Mouse (Mus musculus) Patski (cell line): Measurements from ENCODE around the gene Cxcl10. TPM values are rescaled to one million over a fixed set of nuclear protein-coding genes. Genes with fewer than 3 reads are reported as not detected.

ENCODE experiments used
- ATAC-seq: fragments of 100-300 bp; one replicate; pipeline ENCODE4 v1.8.0; 2021
- CTCF ChIA-PET: fragments of 350-600 bp; sonication (Branson Sonifier 250); formaldehyde crosslinking; loops from one replicate; lab custom pipeline; 2022; ENCODE audit warnings: inconsistent platforms; lab: Charles Lee
- POLR2A ChIA-PET: fragments of 350-600 bp; sonication (Branson Sonifier 250); formaldehyde crosslinking; loops from one replicate; lab custom pipeline; 2022; ENCODE audit warnings: antibody characterized with exemption, inconsistent platforms; lab: Charles Lee
- DNase-seq: peaks from one replicate; pipeline ENCODE4 v3.0.0-alpha.2; 2011; ENCODE audit warnings: low read depth, low spot score
- H3K27me3 ChIP-seq: fragments of 371-371 bp; one replicate; pipeline ENCODE4 v1.5.1; 2021
- CTCF ChIP-seq: fragments of 100-300 bp; IDR thresholded peaks from one replicate; pipeline ENCODE4 v1.5.1; 2021
- in situ Hi-C: fragments of 300-500 bp; cut with MboI; formaldehyde crosslinking; loops from 3 replicates; pipeline ENCODE4 v1.11.1; 2018; ENCODE audit warnings: low pct_unique_long_range_greater_than_20kb, mixed read lengths
- polyA plus RNA-seq: library from polyadenylated mRNA; unstranded; gene quantifications from one replicate; pipeline ENCODE4 v1.2.3, GENCODE M21; 2021

Gene Cxcl10
- polyA plus RNA-seq, 1 experiment from 2014 or later: 2.1 TPM

DNA sequence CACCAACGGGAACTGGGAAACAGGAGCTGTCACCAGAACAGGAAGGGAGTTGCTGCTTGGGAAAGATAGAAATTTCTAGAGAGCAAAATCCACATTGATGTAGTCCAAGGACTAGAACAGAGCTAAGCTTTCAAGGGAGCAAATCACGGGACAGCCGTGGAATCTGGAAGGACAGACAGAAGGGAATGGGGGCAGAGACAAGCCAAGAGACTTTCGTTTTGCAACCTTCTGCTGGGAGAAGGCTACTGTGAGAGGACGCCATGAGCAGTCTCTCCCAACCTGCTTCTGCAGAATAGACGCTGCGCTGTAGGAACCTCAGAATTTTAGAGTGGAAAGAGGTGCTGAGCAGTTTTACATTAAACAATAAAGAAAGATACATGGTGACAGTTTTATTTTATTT is 1.0 kb upstream of the Cxcl10 start:
- DNase-seq (no peak), ATAC-seq (no peak)
- ChIA-PET CTCF (interaction anchor here (1.2 to 1.8 kb wide), 4 partner anchors 13 to 40 kb away, joined by 3 to 6 read pairs (median 6); partner anchors contain the start of gene Sdad1), POLR2A (no interaction called here)
- no peak for TF ChIP-seq CTCF
- H3K27me3 ChIP-seq: no peaks in the 10 kb centered on the region
- in situ Hi-C loops: no loop called here

- H3K27me3 ChIP-seq: no peaks in the 10 kb centered on the region
- TF ChIP-seq CTCF: no peak
- ATAC-seq: no peak
- ChIA-PET POLR2A (no interaction called here), CTCF (no interaction called here)
- in situ Hi-C loops: no loop called here
- DNase-seq: no peak
Measured at GRCm38 (mm10) chr5:92345006-92345405, 3.7 kb downstream of the Cxcl10 start.

DNA sequence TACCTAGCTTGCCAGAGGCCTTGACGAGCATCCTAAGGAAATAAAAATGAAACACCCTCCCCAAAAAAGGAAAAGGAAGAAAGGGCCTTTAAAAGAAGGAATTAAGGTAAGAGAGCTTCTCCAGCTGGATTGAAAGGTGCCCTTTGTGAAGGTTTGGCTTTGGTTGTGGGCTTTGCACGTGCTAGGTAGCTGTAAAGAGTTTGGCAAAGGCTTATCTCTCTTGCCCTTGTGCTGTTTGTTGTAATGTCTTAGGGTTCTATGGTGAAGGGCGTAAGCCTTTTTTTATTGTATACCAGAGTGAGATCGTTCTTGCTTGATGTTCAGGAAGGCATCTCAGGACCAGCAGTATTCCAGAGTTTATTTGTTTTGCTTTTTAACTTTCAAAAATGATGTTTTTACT is 8.1 kb downstream of the Cxcl10 start:
- H3K27me3 ChIP-seq: no peaks in the 10 kb centered on the region
- ATAC-seq: no peak
- in situ Hi-C loops: no loop called here
- no peak for TF ChIP-seq CTCF
- ChIA-PET POLR2A (no interaction called here), CTCF (no interaction called here)
- DNase-seq: no peak

DNA sequence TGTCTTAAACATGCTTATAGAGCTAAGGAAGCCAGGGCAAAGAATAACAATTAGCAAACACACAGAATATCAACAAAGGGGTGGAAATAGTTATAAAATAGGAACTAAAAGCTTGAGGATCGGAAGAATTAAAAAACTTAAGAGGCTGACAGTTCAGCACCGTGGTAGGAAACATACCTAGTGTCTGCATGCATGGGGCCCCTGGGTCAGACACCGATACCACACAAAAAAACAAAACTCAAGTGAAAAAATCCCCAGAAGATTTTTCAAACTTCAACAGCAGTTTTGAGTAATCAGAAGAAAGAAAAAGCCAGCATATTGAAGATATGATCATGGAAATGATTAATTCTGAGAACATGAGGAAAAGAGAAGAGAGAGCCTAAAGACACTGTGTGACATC is 11.9 kb downstream of the Cxcl10 start:
- CTCF ChIA-PET: interaction anchor here (1.2 to 2.0 kb wide), 4 partner anchors 10 to 61 kb away, joined by 3 to 6 read pairs (median 4); partner anchors contain the start of gene Cxcl10
- ATAC-seq (no peak), DNase-seq (no peak)
- H3K27me3 ChIP-seq: no peaks in the 10 kb centered on the region
- POLR2A ChIA-PET: interaction anchor here (0.5 kb wide), 1 partner anchor 15 kb away, joined by 4 read pairs; no protein-coding TSS in a partner anchor
- in situ Hi-C loops: no loop called here
- TF ChIP-seq CTCF: no peak

DNA sequence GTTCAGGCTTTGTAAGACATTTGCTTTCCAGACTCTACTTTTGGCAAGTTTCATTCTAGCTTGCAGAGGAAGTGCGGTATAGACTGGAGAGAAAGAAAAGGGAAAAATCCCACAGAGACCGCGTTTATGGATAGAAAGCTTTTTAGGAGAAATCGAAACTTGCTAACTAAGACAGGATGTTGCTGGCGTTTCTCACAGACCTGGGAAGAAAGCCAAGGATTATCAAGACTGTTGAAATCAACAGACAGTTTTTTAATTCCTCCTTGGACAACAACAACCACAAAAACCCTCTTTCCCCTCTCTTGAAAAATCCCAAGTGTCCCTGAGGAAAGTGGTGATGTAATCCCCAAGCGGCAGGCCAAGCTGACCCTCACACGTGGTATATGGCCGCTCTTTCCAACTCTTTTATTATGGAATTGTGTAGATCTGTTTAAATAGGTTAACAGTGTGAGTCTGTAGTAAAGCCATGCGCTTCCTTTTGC is 16.3 kb downstream of the Cxcl10 start:
- TF ChIP-seq CTCF: no peak
- POLR2A ChIA-PET: interaction anchor here (0.6 to 1.1 kb wide), 3 partner anchors 10 to 576 kb away, joined by 3 to 4 read pairs (median 3); no protein-coding TSS in a partner anchor
- no peak for ATAC-seq

DNA sequence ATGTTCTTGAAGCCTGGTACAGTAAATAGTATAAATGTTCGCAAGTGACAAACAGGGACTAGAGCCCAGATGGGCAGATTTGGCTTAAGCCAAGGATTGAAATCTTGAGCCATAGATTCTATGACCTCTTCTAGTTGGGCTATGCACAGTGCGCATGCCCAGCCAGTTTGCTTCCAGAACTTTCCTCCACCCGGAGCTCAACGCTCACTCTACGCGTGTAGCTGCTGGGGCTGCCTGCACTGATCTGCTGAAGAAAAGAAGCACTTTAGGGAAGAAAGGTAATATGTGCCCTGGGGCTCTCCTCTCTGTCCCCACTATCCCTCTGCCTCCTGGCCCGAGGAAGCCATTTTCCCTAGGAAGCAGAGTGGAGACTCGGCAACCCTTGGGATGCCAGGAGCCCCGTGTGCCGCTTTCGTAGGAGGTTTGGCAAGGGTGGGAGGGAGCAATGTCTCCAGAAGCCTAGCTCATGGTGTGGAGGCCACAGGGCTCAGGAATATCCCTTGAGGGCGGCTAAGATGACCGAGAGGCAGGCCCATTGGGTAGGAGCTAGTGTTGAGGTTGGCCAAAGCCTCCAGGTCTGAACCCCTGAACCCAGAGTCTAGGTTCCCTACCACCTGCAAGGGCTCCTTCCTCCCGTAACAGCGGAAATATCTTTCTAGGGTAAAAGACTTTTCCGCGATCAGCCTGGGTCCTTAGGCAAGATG is 16.9 kb downstream of the Cxcl10 start, which contains the start of gene Art3:
Gene Art3, plus strand, starts transcription at position 193 of the 704 bp plus-strand sequence.
- DNase-seq (no peak), ATAC-seq (no peak)
- no peak for TF ChIP-seq CTCF
- CTCF ChIA-PET: no interaction called here
- in situ Hi-C loops: no loop called here
- POLR2A ChIA-PET: interaction anchor here (0.6 to 1.1 kb wide), 2 partner anchors 31 to 577 kb away, joined by 3 read pairs; no protein-coding TSS in a partner anchor
- H3K27me3 ChIP-seq: no peaks in the 10 kb centered on the region

More for the DNA sequence above, 16.3 kb downstream of the Cxcl10 start:
- CTCF ChIA-PET: no interaction called here
- in situ Hi-C loops: no loop called here
- no peaks in the 10 kb centered on the region for H3K27me3 ChIP-seq
- DNase-seq: no peak

GRCm38 (mm10) chr5:92331122-92331521 is 17.6 kb downstream of the Cxcl10 start:
- ATAC-seq (no peak), DNase-seq (no peak)
- CTCF ChIA-PET: no interaction called here
- no peaks in the 10 kb centered on the region for H3K27me3 ChIP-seq
- POLR2A ChIA-PET: no interaction called here
- no peak for TF ChIP-seq CTCF
- in situ Hi-C loops: no loop called here

DNA sequence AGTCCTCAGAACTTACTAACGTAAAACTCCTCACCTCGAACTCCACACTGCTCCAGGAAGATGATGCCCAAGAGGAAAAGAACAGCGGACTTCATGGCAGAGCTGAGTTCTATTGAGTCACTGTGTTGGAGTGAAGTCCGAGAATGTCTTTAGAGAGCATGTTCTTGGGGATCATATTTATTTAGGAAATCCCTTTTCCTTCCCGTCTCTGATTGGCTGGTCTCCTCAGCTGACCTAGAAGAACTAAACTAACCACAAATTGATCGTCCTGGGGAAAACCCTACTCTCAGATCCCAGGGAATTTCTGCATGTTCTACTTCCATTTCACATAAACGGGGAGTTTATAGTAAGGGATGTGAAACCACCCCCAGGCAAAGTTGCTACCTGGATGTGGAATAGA is 20.8 kb downstream of the Cxcl10 start, which contains the start of gene Cxcl9:
Gene Cxcl9, minus strand, starts transcription at position 151 of the 400 bp plus-strand sequence.
- no peak for ATAC-seq
- POLR2A ChIA-PET: no interaction called here
- in situ Hi-C loops: no loop called here
- CTCF ChIA-PET: interaction anchor here (1.1 to 1.6 kb wide), 2 partner anchors 15 to 69 kb away, joined by 3 to 7 read pairs; no protein-coding TSS in a partner anchor
- no peak for DNase-seq
- H3K27me3 ChIP-seq: no peaks in the 10 kb centered on the region
- no peak for TF ChIP-seq CTCF

- no peak for DNase-seq
- ChIA-PET POLR2A (no interaction called here), CTCF (no interaction called here)
- in situ Hi-C loops: no loop called here
- no peak for TF ChIP-seq CTCF
- no peak for ATAC-seq
- no peaks in the 10 kb centered on the region for H3K27me3 ChIP-seq
Measured at GRCm38 (mm10) chr5:92327367-92327766, 21.3 kb downstream of the Cxcl10 start.

DNA sequence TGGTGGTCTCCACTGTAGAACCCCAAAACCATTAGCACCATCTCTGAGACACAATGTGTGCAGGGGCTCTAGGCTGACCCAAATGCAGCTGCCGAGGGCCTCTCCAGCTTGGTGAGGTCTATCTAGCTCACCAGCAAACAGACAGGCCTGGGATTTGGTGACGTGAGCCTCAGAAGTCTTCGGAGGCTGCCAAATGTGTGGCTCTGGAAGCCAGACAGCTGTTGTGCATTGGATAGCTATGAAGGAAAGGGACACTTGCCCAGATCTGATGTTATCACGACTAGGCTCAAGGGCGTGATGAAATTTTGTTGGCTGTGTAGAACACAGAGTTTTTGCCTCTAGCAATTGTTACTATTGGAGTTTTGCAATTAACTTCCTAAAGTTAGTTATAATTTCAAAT is 25.4 kb downstream of the Cxcl10 start:
- no peak for DNase-seq
- in situ Hi-C loops: no loop called here
- POLR2A ChIA-PET: no interaction called here
- TF ChIP-seq CTCF: no peak
- no peaks in the 10 kb centered on the region for H3K27me3 ChIP-seq
- CTCF ChIA-PET: interaction anchor here (3.4 kb wide), 1 partner anchor 11 kb away, joined by 20 read pairs; no protein-coding TSS in a partner anchor
- no peak for ATAC-seq

GRCm38 (mm10) chr5:92322612-92323011 is 26.1 kb downstream of the Cxcl10 start:
- TF ChIP-seq CTCF: no peak
- in situ Hi-C loops: no loop called here
- H3K27me3 ChIP-seq: no peaks in the 10 kb centered on the region
- DNase-seq (no peak), ATAC-seq (no peak)
- ChIA-PET CTCF (interaction anchor here (1.2 to 3.4 kb wide), 4 partner anchors 10 to 61 kb away, joined by 4 to 20 read pairs (median 8); no protein-coding TSS in a partner anchor), POLR2A (interaction anchor here (0.5 to 0.7 kb wide), 2 partner anchors 14 to 31 kb away, joined by 4 to 5 read pairs; no protein-coding TSS in a partner anchor)
